Mouse (Mus musculus) kidney, postnatal 4 days (tissue): ENCODE data around the gene Lnpk.

Experiments used
- DNase-seq, 2 experiments: peaks; one replicate each; pipeline ENCODE4 v3.0.0; 2021; ENCODE audit warnings: mixed read lengths in 2 of 2

Gene Lnpk

DNA sequence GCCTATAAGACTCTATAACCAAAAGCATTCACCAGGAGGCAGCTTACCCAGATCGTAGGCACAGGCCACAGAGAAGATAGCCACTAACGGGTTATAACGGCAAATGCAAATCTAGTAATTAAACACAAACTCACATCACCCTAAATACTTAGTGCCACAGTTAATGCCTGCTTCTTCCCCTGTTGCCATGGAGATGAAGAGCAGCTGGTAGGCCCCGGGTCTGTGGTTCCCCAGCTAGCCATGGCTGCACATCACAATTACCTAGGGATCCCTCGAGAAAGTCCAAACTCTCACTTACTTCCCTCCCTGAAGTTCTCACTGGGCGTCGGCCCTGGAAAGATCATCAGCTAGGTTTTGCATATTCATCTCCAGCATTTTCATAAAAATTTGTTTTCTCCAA, 90.8 kb downstream of the Lnpk start:
- DNase-seq, result no peak

DNA sequence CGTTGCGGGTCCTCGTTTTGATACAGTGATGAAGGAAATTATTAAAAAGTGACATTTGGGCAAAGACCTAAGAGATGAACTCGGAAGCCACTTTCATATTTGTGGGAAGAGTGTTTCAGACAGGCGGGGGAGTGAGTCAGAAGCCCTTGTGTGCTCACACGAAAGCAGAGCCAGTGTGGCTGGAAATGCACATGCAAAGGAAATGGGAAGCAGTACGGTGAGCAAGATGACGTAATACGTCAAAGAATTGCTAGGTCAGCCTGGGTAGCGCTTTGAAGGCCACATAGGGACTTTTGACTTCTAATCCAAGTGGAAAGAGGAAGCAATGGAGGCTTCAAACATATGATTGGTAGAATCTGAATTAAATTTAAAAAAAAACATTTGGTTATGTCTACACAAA, 96.6 kb downstream of the Lnpk start:
- DNase-seq, result no peak

DNA sequence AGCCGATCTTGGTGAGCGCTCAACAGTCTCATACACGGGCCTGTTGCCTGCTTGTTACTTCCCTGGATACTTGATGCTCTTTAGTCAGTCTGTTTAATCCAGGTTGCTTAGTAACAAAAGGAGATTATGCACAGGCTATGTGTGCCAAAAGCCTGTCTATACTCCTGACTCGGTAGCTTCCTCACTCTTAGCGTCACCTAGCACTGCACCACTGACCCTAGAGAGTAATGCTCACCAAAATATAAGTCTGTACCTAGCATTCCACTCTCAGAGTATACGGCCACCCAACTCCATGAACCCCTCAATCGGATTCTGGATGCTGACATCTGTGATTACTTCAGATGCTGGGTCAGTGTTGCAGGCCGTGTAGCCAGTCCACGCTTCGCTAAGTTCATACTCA, 97.1 kb downstream of the Lnpk start:
- DNase-seq, result no peak
